Mouse (Mus musculus): ENCODE results near the gene Prtg. TPM values are rescaled to one million over a fixed set of nuclear protein-coding genes. Genes with fewer than 3 reads are reported as not detected.

The Prtg gene
- polyA plus RNA-seq, 1 experiment from 2014 or later, result 0.19 TPM

DNA sequence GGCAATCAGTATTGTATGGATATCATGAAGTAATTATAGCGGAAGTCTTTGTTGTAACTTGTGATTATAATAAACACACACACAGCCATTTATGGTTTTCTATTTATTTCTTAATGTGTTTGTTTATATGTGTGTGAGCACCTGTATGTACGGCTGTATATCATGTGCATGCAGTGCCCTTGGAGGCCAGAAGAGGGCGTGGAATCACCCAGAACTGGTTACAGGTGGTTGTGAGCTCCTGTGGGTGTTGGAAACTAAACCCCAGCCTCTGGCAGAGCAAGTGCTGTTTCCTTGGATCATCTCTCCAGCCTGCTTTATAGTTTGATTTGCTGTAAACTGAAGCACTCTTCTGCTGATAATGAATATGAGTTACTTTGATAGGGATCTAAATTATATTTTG, 136.8 kb downstream of the Prtg start:
- H3K36me3 ChIP-seq (ENCODE audit: control insufficient read depth, insufficient read depth), result peaks cover 22% of the 10 kb centered on the region
- no peaks in the 10 kb centered on the region for H3K27me3 ChIP-seq (replicated peaks; ENCODE audit: control insufficient read depth, insufficient read depth, low read length)
- no peak overlapping the region for H3K27ac ChIP-seq (ENCODE audit: low read length)
- no peak overlapping the region for H3K9ac ChIP-seq (replicated peaks; ENCODE audit: low read depth, low read length)
- H3K9me3 ChIP-seq (ENCODE audit: control insufficient read depth, low read length), result peaks cover 3% of the 10 kb centered on the region
- H3K4me2 ChIP-seq (ENCODE audit: low read length), result no peak overlapping the region
- 57% methylated on average over 3 of the region's 3 CpGs for WGBS
- H3K4me3 ChIP-seq (replicated peaks; ENCODE audit: low read length), result no peak overlapping the region
- no peak for ATAC-seq
- H3K4me1 ChIP-seq (replicated peaks; ENCODE audit: control insufficient read depth, insufficient read depth, low read length), result no peaks in the 10 kb centered on the region

DNA sequence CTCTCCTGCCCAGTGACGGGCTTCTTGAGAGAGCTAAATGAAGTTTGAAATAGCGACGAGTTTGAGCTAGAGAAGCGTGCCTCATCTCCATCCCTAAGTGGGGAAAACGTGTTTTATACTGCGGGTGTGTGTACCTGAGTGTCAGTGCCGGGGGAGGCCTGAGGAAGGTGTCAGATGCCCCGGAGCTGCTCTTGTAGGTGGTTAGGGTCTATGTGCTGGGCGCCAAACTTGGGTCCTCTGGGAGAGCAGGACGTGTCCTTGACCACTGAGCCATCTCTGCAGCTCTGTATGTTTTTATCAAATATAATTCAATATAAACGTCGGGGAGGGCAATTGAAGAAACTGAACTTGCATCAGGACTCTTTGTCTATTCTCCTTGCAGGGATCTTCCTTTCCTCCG, 137.6 kb downstream of the Prtg start:
- 94% methylated on average over 13 of the region's 13 CpGs for WGBS
- Histone ChIP-seq H3K4me1 (replicated peaks; ENCODE audit: control insufficient read depth, insufficient read depth, low read length) (no peaks in the 10 kb centered on the region), H3K36me3 (ENCODE audit: control insufficient read depth, insufficient read depth) (peaks cover 22% of the 10 kb centered on the region), H3K4me3 (replicated peaks; ENCODE audit: low read length) (no peak overlapping the region), H3K9ac (replicated peaks; ENCODE audit: low read depth, low read length) (no peak overlapping the region), H3K27ac (ENCODE audit: low read length) (no peak overlapping the region), H3K9me3 (ENCODE audit: control insufficient read depth, low read length) (peaks cover 3% of the 10 kb centered on the region), H3K27me3 (replicated peaks; ENCODE audit: control insufficient read depth, insufficient read depth, low read length) (no peaks in the 10 kb centered on the region), H3K4me2 (ENCODE audit: low read length) (no peak overlapping the region)
- ATAC-seq, result no peak

DNA sequence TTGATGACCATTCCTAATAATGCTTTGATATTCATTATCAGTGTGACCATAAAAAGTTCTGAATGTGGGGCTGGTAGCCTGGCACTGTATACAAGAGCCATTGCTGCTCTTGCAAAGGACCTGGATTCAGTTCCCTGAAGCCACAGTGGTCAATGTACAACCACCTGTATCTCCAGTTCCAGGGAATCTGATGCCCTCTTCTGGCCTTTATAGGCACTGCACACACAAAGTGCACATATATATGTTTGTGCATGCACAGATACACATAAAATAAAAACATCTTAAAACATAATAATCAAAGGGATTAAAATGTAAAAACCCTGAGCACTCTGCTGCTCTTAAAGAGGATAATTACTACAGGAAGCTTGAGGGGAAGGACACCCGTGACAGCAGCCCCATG, 140.3 kb downstream of the Prtg start:
- peaks cover 22% of the 10 kb centered on the region for H3K36me3 ChIP-seq (ENCODE audit: control insufficient read depth, insufficient read depth)

DNA sequence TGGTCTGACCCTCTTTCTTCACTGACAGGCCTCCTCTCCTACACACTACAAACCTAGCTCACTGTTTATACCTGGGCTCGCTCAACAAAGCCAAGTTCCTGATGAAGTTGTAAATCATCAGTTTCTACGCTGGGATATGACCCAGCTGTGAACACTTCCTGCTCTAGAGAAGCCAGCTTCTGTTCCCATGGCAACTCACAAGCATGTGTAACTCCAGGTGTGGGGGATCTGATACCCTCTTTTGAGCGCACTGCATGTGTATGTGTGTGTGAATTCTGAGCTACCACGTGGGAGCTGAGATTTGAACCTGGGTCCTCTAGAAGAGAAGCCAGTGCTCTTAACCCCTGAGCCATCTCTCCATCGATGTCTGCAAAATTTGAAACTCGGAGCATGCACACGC, 142.9 kb downstream of the Prtg start:
- H3K27ac ChIP-seq (ENCODE audit: low read length), result 0 out of 2 replicates have a peak overlapping the region, but pooled peaks have one; percentile 14
- WGBS, result 78% methylated on average over 7 of the region's 7 CpGs
- no peaks in the 10 kb centered on the region for H3K27me3 ChIP-seq (replicated peaks; ENCODE audit: control insufficient read depth, insufficient read depth, low read length)
- no peak overlapping the region for H3K4me2 ChIP-seq (ENCODE audit: low read length)
- peaks cover 3% of the 10 kb centered on the region for H3K9me3 ChIP-seq (ENCODE audit: control insufficient read depth, low read length)
- peaks cover 22% of the 10 kb centered on the region for H3K36me3 ChIP-seq (ENCODE audit: control insufficient read depth, insufficient read depth)
- no peaks in the 10 kb centered on the region for H3K4me1 ChIP-seq (replicated peaks; ENCODE audit: control insufficient read depth, insufficient read depth, low read length)
- H3K9ac ChIP-seq (replicated peaks; ENCODE audit: low read depth, low read length), result no peak overlapping the region
- ATAC-seq, result no peak
- no peak overlapping the region for H3K4me3 ChIP-seq (replicated peaks; ENCODE audit: low read length)

More for the DNA sequence above, 140.3 kb downstream of the Prtg start:
- no peaks in the 10 kb centered on the region for H3K27me3 ChIP-seq (replicated peaks; ENCODE audit: control insufficient read depth, insufficient read depth, low read length)
- H3K4me3 ChIP-seq (replicated peaks; ENCODE audit: low read length), result no peak overlapping the region
- H3K4me2 ChIP-seq (ENCODE audit: low read length), result no peak overlapping the region
- ATAC-seq, result no peak
- 92% methylated on average over 1 of the region's 1 CpGs for WGBS
- H3K27ac ChIP-seq (ENCODE audit: low read length), result no peak overlapping the region
- H3K4me1 ChIP-seq (replicated peaks; ENCODE audit: control insufficient read depth, insufficient read depth, low read length), result no peaks in the 10 kb centered on the region
- H3K9ac ChIP-seq (replicated peaks; ENCODE audit: low read depth, low read length), result no peak overlapping the region
- H3K9me3 ChIP-seq (ENCODE audit: control insufficient read depth, low read length), result peaks cover 3% of the 10 kb centered on the region

DNA sequence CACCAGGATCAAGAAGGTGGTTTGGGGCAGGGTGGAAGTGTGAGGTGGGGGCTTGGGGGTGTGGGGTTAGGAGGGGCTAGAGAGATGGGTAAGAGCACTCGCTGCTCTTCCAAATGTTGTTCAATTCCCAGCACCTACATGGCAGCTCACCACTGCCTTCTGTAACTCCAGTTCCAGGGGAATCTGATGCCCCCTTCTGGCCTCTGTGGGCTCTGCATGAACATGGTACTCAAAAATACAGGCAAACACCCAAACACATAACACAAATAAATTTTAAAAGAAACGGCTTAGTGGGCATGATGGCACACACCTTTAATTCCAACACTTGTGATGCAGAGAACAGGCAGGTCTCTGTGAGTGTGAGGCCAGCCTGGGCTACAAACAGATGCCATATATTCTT, 148.1 kb downstream of the Prtg start:
- no peak for ATAC-seq
- Histone ChIP-seq H3K36me3 (ENCODE audit: control insufficient read depth, insufficient read depth) (no peaks in the 10 kb centered on the region), H3K27me3 (replicated peaks; ENCODE audit: control insufficient read depth, insufficient read depth, low read length) (no peaks in the 10 kb centered on the region), H3K4me3 (replicated peaks; ENCODE audit: low read length) (no peak overlapping the region), H3K4me2 (ENCODE audit: low read length) (no peak overlapping the region), H3K9me3 (ENCODE audit: control insufficient read depth, low read length) (no peaks in the 10 kb centered on the region), H3K9ac (replicated peaks; ENCODE audit: low read depth, low read length) (no peak overlapping the region), H3K27ac (ENCODE audit: low read length) (no peak overlapping the region), H3K4me1 (replicated peaks; ENCODE audit: control insufficient read depth, insufficient read depth, low read length) (peaks cover 8% of the 10 kb centered on the region)
- WGBS, result 53% methylated on average over 2 of the region's 2 CpGs

DNA sequence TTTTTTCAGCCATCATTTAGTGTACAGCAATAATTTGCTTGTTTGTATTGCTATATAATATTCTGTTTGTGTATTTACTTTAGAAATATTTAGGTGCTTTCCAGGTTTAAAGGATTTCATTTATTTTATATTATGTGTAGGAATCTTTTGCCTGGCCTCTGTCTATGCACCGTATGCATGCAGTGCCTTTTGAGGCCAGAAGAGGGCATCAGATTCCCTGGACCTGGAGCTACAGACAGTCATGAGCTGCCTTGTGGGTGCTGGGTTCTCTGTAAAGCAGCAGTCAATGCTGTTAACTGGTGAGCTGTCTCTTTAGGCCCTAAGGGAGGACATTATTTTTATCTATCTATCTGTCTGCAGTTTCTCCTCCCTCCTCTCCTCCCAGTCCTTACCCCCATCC, 148.9 kb downstream of the Prtg start:
- peaks cover 8% of the 10 kb centered on the region for H3K4me1 ChIP-seq (replicated peaks; ENCODE audit: control insufficient read depth, insufficient read depth, low read length)
- H3K4me3 ChIP-seq (replicated peaks; ENCODE audit: low read length), result no peak overlapping the region
- H3K36me3 ChIP-seq (ENCODE audit: control insufficient read depth, insufficient read depth), result no peaks in the 10 kb centered on the region
- no peak for ATAC-seq
- H3K9ac ChIP-seq (replicated peaks; ENCODE audit: low read depth, low read length), result no peak overlapping the region
- WGBS, result 24% methylated on average over 1 of the region's 1 CpGs
- no peaks in the 10 kb centered on the region for H3K9me3 ChIP-seq (ENCODE audit: control insufficient read depth, low read length)
- no peak overlapping the region for H3K4me2 ChIP-seq (ENCODE audit: low read length)
- H3K27ac ChIP-seq (ENCODE audit: low read length), result no peak overlapping the region
- H3K27me3 ChIP-seq (replicated peaks; ENCODE audit: control insufficient read depth, insufficient read depth, low read length), result no peaks in the 10 kb centered on the region

DNA sequence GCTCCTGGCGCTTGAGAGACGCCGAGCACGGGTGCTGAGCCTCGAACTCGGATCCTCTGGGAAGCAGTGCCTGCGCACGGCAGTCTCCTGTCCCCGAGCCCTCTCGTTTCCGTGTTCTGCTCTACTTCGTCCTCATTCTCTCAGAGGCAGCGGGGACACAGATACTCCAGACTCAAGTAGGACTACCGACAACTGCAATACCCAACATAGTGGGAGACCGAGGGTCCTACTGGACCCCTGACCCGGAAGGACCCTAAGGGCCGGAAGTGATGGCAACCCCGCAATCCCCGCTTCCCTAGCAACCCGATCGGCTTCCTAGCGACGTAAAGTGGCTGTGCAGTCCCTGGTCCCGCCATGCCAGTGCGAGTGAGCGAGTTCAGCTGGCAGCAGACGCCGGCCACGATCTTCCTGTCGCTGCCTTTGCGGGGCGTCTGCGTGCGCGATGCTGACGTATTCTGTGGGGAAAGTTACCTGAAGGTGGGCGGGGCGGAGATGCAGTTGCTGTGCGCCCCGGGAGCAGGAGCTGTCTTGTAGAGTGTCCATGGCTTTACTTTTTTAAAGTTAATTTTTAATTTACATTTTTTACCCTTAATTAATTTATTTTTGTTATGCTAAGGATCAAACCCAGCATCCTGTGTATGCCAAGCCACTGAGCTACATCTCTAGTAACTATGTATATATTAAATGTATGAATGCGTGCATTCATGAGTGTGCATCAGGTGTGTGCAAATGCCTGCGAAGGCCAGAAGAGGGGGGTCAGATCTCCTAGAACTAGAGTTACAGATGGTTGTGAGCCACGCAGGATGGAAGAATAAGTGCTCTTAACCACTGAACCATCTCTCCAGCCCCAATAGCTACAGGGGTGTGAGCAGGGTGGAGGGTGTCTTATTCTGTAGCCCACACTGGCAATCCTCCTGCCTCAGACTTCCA, 152.1 kb downstream of the Prtg start, which contains the start of the genes Dyx1c1 and Gm44503:
Dyx1c1 (plus strand) TSS at position 265 of the 930 bp plus-strand sequence.
Gm44503 (plus strand) TSS at position 332 of the 930 bp plus-strand sequence.
- peak within 1 kb of the TSS; percentile 50 for H3K27ac ChIP-seq (ENCODE audit: low read length)
- peaks cover 8% of the 10 kb centered on the region for H3K4me1 ChIP-seq (replicated peaks; ENCODE audit: control insufficient read depth, insufficient read depth, low read length)
- H3K4me2 ChIP-seq (ENCODE audit: low read length), result peak within 1 kb of the TSS; percentile 80
- no peaks in the 10 kb centered on the region for H3K36me3 ChIP-seq (ENCODE audit: control insufficient read depth, insufficient read depth)
- WGBS, result 2% methylated on average over 43 of the region's 43 CpGs
- peak within 1 kb of the TSS; percentile 82 for H3K4me3 ChIP-seq (replicated peaks; ENCODE audit: low read length)
- no peaks in the 10 kb centered on the region for H3K27me3 ChIP-seq (replicated peaks; ENCODE audit: control insufficient read depth, insufficient read depth, low read length)
- no peaks in the 10 kb centered on the region for H3K9me3 ChIP-seq (ENCODE audit: control insufficient read depth, low read length)
- H3K9ac ChIP-seq (replicated peaks; ENCODE audit: low read depth, low read length), result peak within 1 kb of the TSS; percentile 67
- ATAC-seq, result peak; percentile 96

DNA sequence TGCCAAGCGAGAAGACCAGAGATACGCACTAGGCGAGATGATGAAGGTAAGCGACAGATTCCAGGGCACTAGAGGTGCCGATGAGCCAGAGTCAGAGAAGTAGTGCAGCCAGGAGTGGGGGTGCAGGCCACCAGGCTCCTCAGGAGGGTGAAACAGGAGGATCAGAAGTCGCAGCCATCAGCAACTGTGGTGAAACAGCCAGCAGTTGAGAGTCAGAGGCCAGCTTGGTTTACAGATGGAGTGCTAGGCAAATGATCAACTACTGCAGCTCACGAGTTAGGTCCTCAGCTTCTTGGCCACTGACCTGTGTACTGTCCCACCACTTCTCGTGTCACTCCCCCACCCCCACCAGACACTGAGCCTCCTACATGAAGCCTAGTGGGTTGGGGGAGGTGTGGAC, 154.7 kb downstream of the Prtg start:
- WGBS, result 76% methylated on average over 8 of the region's 8 CpGs
- ATAC-seq, result no peak
- H3K4me2 ChIP-seq (ENCODE audit: low read length), result no peak overlapping the region

DNA sequence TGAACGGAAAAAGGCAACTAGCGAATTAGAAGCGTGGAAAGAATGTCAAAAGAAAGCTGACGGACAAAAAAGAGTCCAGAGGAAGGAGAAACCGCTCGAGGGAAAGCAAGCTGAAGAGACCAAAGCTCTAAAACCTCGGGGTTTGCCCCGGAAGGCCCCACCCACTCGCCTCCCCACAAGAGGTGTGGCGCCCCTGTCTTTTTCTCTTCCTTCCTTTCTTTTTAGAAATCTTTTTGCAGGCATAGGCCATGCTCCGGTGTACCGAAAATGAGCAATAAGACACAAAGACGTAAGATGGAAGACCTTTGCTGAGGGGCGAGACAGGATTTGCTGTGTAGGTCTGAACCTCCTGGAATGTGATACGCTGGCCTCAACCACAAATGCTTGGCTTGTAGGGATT, 155.3 kb downstream of the Prtg start:
- H3K27ac ChIP-seq (ENCODE audit: low read length), result no peak overlapping the region
- no peak for ATAC-seq
- H3K9me3 ChIP-seq (ENCODE audit: control insufficient read depth, low read length), result no peaks in the 10 kb centered on the region
- no peaks in the 10 kb centered on the region for H3K36me3 ChIP-seq (ENCODE audit: control insufficient read depth, insufficient read depth)
- H3K4me3 ChIP-seq (replicated peaks; ENCODE audit: low read length), result no peak overlapping the region
- H3K4me1 ChIP-seq (replicated peaks; ENCODE audit: control insufficient read depth, insufficient read depth, low read length), result peaks cover 8% of the 10 kb centered on the region
- 78% methylated on average over 15 of the region's 15 CpGs for WGBS
- no peaks in the 10 kb centered on the region for H3K27me3 ChIP-seq (replicated peaks; ENCODE audit: control insufficient read depth, insufficient read depth, low read length)
- no peak overlapping the region for H3K9ac ChIP-seq (replicated peaks; ENCODE audit: low read depth, low read length)
- no peak overlapping the region for H3K4me2 ChIP-seq (ENCODE audit: low read length)

More for the DNA sequence above, 154.7 kb downstream of the Prtg start:
- H3K27ac ChIP-seq (ENCODE audit: low read length), result no peak overlapping the region
- no peaks in the 10 kb centered on the region for H3K36me3 ChIP-seq (ENCODE audit: control insufficient read depth, insufficient read depth)
- H3K4me1 ChIP-seq (replicated peaks; ENCODE audit: control insufficient read depth, insufficient read depth, low read length), result peaks cover 8% of the 10 kb centered on the region
- H3K9ac ChIP-seq (replicated peaks; ENCODE audit: low read depth, low read length), result no peak overlapping the region
- no peaks in the 10 kb centered on the region for H3K9me3 ChIP-seq (ENCODE audit: control insufficient read depth, low read length)
- H3K4me3 ChIP-seq (replicated peaks; ENCODE audit: low read length), result no peak overlapping the region
- H3K27me3 ChIP-seq (replicated peaks; ENCODE audit: control insufficient read depth, insufficient read depth, low read length), result no peaks in the 10 kb centered on the region

All from forebrain, embryonic 16.5 days (tissue).